Mouse (Mus musculus) midbrain, embryonic 11.5 days (tissue): Measurements from ENCODE around the gene Slc39a7. TPM values are rescaled to one million over a fixed set of nuclear protein-coding genes. Genes with fewer than 3 reads are reported as not detected.
A peak's percentile ranks its signal among the peaks of the same experiment; 100 is the strongest.

Experiments
- ATAC-seq: fragments of 200-750 bp; cut with Nextera tagmentation; 2 replicates; pipeline ENCODE4 v1.8.0; 2017; ENCODE audit warnings: moderate TSS enrichment, moderate library complexity; ENCODE audit not compliant: low FRiP score
- DNase-seq: peaks from one replicate; pipeline ENCODE4 v3.0.0; 2015; ENCODE audit warnings: low spot score; ENCODE audit errors: missing footprints
- H3K27ac ChIP-seq: fragments of 300-500 bp; sonication (generic); 2 replicates; pipeline ENCODE4 v1.5.1; 2014; ENCODE audit warnings: low read depth, low read length
- H3K27me3 ChIP-seq: fragments of 300-500 bp; sonication (generic); 2 replicates; pipeline ENCODE4 v1.6.1; 2014; ENCODE audit warnings: mild to moderate bottlenecking, low read length, moderate library complexity, mixed read lengths; ENCODE audit not compliant: control insufficient read depth, insufficient read depth
- H3K36me3 ChIP-seq: fragments of 300-500 bp; sonication (generic); 2 replicates; pipeline ENCODE4 v1.6.1; 2014; ENCODE audit warnings: mild to moderate bottlenecking, low read length, moderate library complexity, mixed read lengths; ENCODE audit not compliant: control insufficient read depth, insufficient read depth
- H3K4me1 ChIP-seq: fragments of 300-500 bp; sonication (generic); 2 replicates; pipeline ENCODE4 v1.6.1; 2014; ENCODE audit warnings: low read length; ENCODE audit not compliant: control insufficient read depth, insufficient read depth
- H3K4me2 ChIP-seq: fragments of 300-500 bp; sonication (generic); 2 replicates; pipeline ENCODE4 v1.6.1; 2014; ENCODE audit warnings: mild to moderate bottlenecking, moderate library complexity
- H3K4me3 ChIP-seq: fragments of 300-500 bp; sonication (generic); 2 replicates; pipeline ENCODE4 v1.5.1; 2014; ENCODE audit warnings: low read depth, low read length
- H3K9ac ChIP-seq: fragments of 300-500 bp; sonication (generic); 2 replicates; pipeline ENCODE4 v1.6.1; 2014; ENCODE audit warnings: low read length
- H3K9me3 ChIP-seq: fragments of 300-500 bp; sonication (generic); 2 replicates; pipeline ENCODE4 v1.6.1; 2016; ENCODE audit warnings: low read length; ENCODE audit not compliant: control insufficient read depth
- WGBS: fragments of 180-500 bp; shearing (Covaris S2); extraction: QIAGEN DNeasy Blood & Tissue Kit; methylation state at CpG from one replicate; pipeline ENCODE4 v1.1.7; 2014; 5-methylcytosine and 5-hydroxymethylcytosine counted together
- polyA plus RNA-seq: library from polyadenylated mRNA; unstranded; fragments of >200 nt; fragmentation: Nextera tagmentation; extraction: Ambion mirVana; gene quantifications from 2 replicates; pipeline ENCODE4 v1.2.1, GENCODE M21; 2014

Gene Slc39a7
- polyA plus RNA-seq, 1 experiment from 2014 or later: 97.4 TPM

- Histone ChIP-seq H3K4me1 (peaks cover 53% of the 10 kb centered on the region), H3K9ac (peak within 1 kb of the TSS; percentile 100), H3K27me3 (no peaks in the 10 kb centered on the region), H3K4me2 (peak within 1 kb of the TSS; percentile 97), H3K27ac (peak within 1 kb of the TSS; percentile 100), H3K9me3 (peaks cover 3% of the 10 kb centered on the region; the same call in 1 of the 2 replicates), H3K4me3 (peak within 1 kb of the TSS; percentile 98), H3K36me3 (peaks cover 17% of the 10 kb centered on the region)
- DNase-seq: peak; percentile 100
- peak; percentile 71 for ATAC-seq
- under 1% methylated on average over 49 of the region's 49 CpGs for WGBS
Observed at GRCm38 (mm10) chr17:34027656-34028223, 3.7 kb downstream of the Slc39a7 start, which contains the start of gene H2-Ke6. H2-Ke6 (minus strand) TSS chr17:34028060.

GRCm38 (mm10) chr17:34026917-34027655 lies 4.4 kb downstream of the Slc39a7 start:
- peaks cover 23% of the 10 kb centered on the region for H3K36me3 ChIP-seq
- H3K9ac ChIP-seq: peak overlapping the region; percentile 100
- no peak for ATAC-seq
- no peaks in the 10 kb centered on the region for H3K27me3 ChIP-seq
- H3K4me2 ChIP-seq: peak overlapping the region; percentile 97
- peak overlapping the region; percentile 98 for H3K4me3 ChIP-seq
- H3K9me3 ChIP-seq: peaks cover 3% of the 10 kb centered on the region; the same call in 1 of the 2 replicates
- peaks cover 51% of the 10 kb centered on the region for H3K4me1 ChIP-seq
- H3K27ac ChIP-seq: peak overlapping the region; percentile 100
- peak; percentile 93 for DNase-seq
- 5% methylated on average over 29 of the region's 36 CpGs for WGBS

GRCm38 (mm10) chr17:34026221-34026620 lies 5.3 kb downstream of the Slc39a7 start:
- no peak for DNase-seq
- 4% methylated on average over 2 of the region's 2 CpGs for WGBS
- Histone ChIP-seq H3K9me3 (peaks cover 4% of the 10 kb centered on the region; the same call in 1 of the 2 replicates), H3K9ac (peak overlapping the region; percentile 100), H3K27ac (peak overlapping the region; percentile 100), H3K4me3 (peak overlapping the region; percentile 98), H3K36me3 (peaks cover 32% of the 10 kb centered on the region), H3K4me2 (peak overlapping the region; percentile 97), H3K4me1 (peaks cover 51% of the 10 kb centered on the region), H3K27me3 (no peaks in the 10 kb centered on the region)
- no peak for ATAC-seq

GRCm38 (mm10) chr17:34025756-34026151 lies 5.7 kb downstream of the Slc39a7 start:
- peak overlapping the region; percentile 98 for H3K4me3 ChIP-seq
- H3K9ac ChIP-seq: peak overlapping the region; percentile 100
- H3K27me3 ChIP-seq: no peaks in the 10 kb centered on the region
- WGBS: 6% methylated on average over 6 of the region's 7 CpGs
- H3K4me1 ChIP-seq: peaks cover 51% of the 10 kb centered on the region
- H3K4me2 ChIP-seq: peak overlapping the region; percentile 97
- peaks cover 7% of the 10 kb centered on the region; the same call in 1 of the 2 replicates for H3K9me3 ChIP-seq
- peak overlapping the region; percentile 100 for H3K27ac ChIP-seq
- H3K36me3 ChIP-seq: peaks cover 37% of the 10 kb centered on the region
- DNase-seq (peak; percentile 99), ATAC-seq (peak; percentile 77)

GRCm38 (mm10) chr17:34024861-34025755 lies 6.4 kb downstream of the Slc39a7 start:
- peak; percentile 70 for ATAC-seq
- Histone ChIP-seq H3K36me3 (peaks cover 40% of the 10 kb centered on the region), H3K27me3 (no peaks in the 10 kb centered on the region), H3K9ac (peak overlapping the region; percentile 100), H3K4me1 (peaks cover 46% of the 10 kb centered on the region), H3K4me2 (peak overlapping the region; percentile 97), H3K27ac (peak overlapping the region; percentile 100), H3K4me3 (peak overlapping the region; percentile 98), H3K9me3 (peaks cover 7% of the 10 kb centered on the region; the same call in 1 of the 2 replicates)
- peak; percentile 98 for DNase-seq
- WGBS: under 1% methylated on average over 52 of the region's 57 CpGs

GRCm38 (mm10) chr17:34024317-34024821 lies 7.1 kb downstream of the Slc39a7 start, which contains the start of gene Ring1:
Ring1 (minus strand) TSS chr17:34024680.
- ATAC-seq: peak; percentile 53
- H3K27me3 ChIP-seq: no peaks in the 10 kb centered on the region
- DNase-seq: peak; percentile 99
- H3K4me1 ChIP-seq: peaks cover 39% of the 10 kb centered on the region
- peak within 1 kb of the TSS; percentile 100 for H3K27ac ChIP-seq
- peak within 1 kb of the TSS; percentile 98 for H3K4me3 ChIP-seq
- peaks cover 37% of the 10 kb centered on the region for H3K36me3 ChIP-seq
- peak within 1 kb of the TSS; percentile 97 for H3K4me2 ChIP-seq
- H3K9me3 ChIP-seq: peaks cover 7% of the 10 kb centered on the region; the same call in 1 of the 2 replicates
- H3K9ac ChIP-seq: peak within 1 kb of the TSS; percentile 100
- WGBS: under 1% methylated on average over 57 of the region's 58 CpGs

- H3K36me3 ChIP-seq: peaks cover 31% of the 10 kb centered on the region
- ATAC-seq: no peak
- WGBS: 67% methylated on average over 9 of the region's 9 CpGs
Observed at GRCm38 (mm10) chr17:34023678-34024077, 7.8 kb downstream of the Slc39a7 start.

GRCm38 (mm10) chr17:34022987-34023386 lies 8.5 kb downstream of the Slc39a7 start:
- H3K36me3 ChIP-seq: peaks cover 31% of the 10 kb centered on the region
- H3K4me1 ChIP-seq: peaks cover 25% of the 10 kb centered on the region
- 97% methylated on average over 20 of the region's 20 CpGs for WGBS
- no peak overlapping the region for H3K4me2 ChIP-seq
- DNase-seq (peak; percentile 83), ATAC-seq (no peak)
- H3K27ac ChIP-seq: no peak overlapping the region
- no peak overlapping the region for H3K9ac ChIP-seq
- H3K27me3 ChIP-seq: no peaks in the 10 kb centered on the region
- H3K9me3 ChIP-seq: peaks cover 7% of the 10 kb centered on the region; the same call in 1 of the 2 replicates
- H3K4me3 ChIP-seq: no peak overlapping the region

More at GRCm38 (mm10) chr17:34023678-34024077, 7.8 kb downstream of the Slc39a7 start:
- Histone ChIP-seq H3K4me3 (peak overlapping the region; percentile 98), H3K4me1 (peaks cover 32% of the 10 kb centered on the region), H3K27ac (peak overlapping the region; percentile 100), H3K27me3 (no peaks in the 10 kb centered on the region), H3K4me2 (peak overlapping the region; percentile 97), H3K9me3 (peaks cover 7% of the 10 kb centered on the region; the same call in 1 of the 2 replicates), H3K9ac (peak overlapping the region; percentile 100)
- no peak for DNase-seq
